Mouse (Mus musculus): ENCODE measurements around the gene Sec11a. TPM values are rescaled to one million over a fixed set of nuclear protein-coding genes. Genes with fewer than 3 reads are reported as not detected.

Sec11a gene
- polyA plus RNA-seq, 1 experiment: 47.9 TPM

- 53% methylated on average over 9 of the region's 9 CpGs for WGBS
- TF ChIP-seq CTCF (IDR thresholded peaks at IDR 0.05; ENCODE audit: control insufficient read depth, insufficient read depth, low read length) (no peak), POLR2A (IDR thresholded peaks at IDR 0.05; ENCODE audit: borderline replicate concordance, control insufficient read depth, low read depth, low read length) (no peak)
- Histone ChIP-seq H3K4me3 (replicated peaks; ENCODE audit: control insufficient read depth, low read depth, low read length) (no peak overlapping the region), H3K27ac (ENCODE audit: control insufficient read depth, insufficient read depth, low read depth, low read length, poor library complexity) (peak overlapping the region; percentile 59; the same call in 1 of the 2 replicates), H3K4me1 (ENCODE audit: control insufficient read depth, insufficient read depth, low read length) (peaks cover 4% of the 10 kb centered on the region)
Measured at GRCm38 (mm10) chr7:80889021-80889511, 58.5 kb downstream of the Sec11a start.

GRCm38 (mm10) chr7:80888595-80888994 is 59.0 kb downstream of the Sec11a start:
- WGBS: 89% methylated on average over 7 of the region's 7 CpGs
- H3K4me3 ChIP-seq (replicated peaks; ENCODE audit: control insufficient read depth, low read depth, low read length): no peak overlapping the region
- no peak for TF ChIP-seq CTCF (IDR thresholded peaks at IDR 0.05; ENCODE audit: control insufficient read depth, insufficient read depth, low read length)
- TF ChIP-seq POLR2A (IDR thresholded peaks at IDR 0.05; ENCODE audit: borderline replicate concordance, control insufficient read depth, low read depth, low read length): no peak
- no peak overlapping the region for H3K27ac ChIP-seq (ENCODE audit: control insufficient read depth, insufficient read depth, low read depth, low read length, poor library complexity)
- peaks cover 4% of the 10 kb centered on the region for H3K4me1 ChIP-seq (ENCODE audit: control insufficient read depth, insufficient read depth, low read length)

- Histone ChIP-seq H3K4me1 (ENCODE audit: control insufficient read depth, insufficient read depth, low read length) (peaks cover 4% of the 10 kb centered on the region), H3K4me3 (replicated peaks; ENCODE audit: control insufficient read depth, low read depth, low read length) (no peak overlapping the region), H3K27ac (ENCODE audit: control insufficient read depth, insufficient read depth, low read depth, low read length, poor library complexity) (no peak overlapping the region)
- TF ChIP-seq CTCF (IDR thresholded peaks at IDR 0.05; ENCODE audit: control insufficient read depth, insufficient read depth, low read length): peak; percentile 30; the same call in 1 of the 2 replicates
- no peak for TF ChIP-seq POLR2A (IDR thresholded peaks at IDR 0.05; ENCODE audit: borderline replicate concordance, control insufficient read depth, low read depth, low read length)
- 15% methylated on average over 1 of the region's 1 CpGs for WGBS
Measured at GRCm38 (mm10) chr7:80885666-80886065, 61.9 kb downstream of the Sec11a start.

- 2% methylated on average over 14 of the region's 14 CpGs for WGBS
- Histone ChIP-seq H3K4me1 (ENCODE audit: control insufficient read depth, insufficient read depth, low read length) (no peaks in the 10 kb centered on the region), H3K4me3 (replicated peaks; ENCODE audit: control insufficient read depth, low read depth, low read length) (peak overlapping the region; percentile 46), H3K27ac (ENCODE audit: control insufficient read depth, insufficient read depth, low read depth, low read length, poor library complexity) (peak overlapping the region; percentile 12; the same call in 1 of the 2 replicates)
- TF ChIP-seq CTCF (IDR thresholded peaks at IDR 0.05; ENCODE audit: control insufficient read depth, insufficient read depth, low read length) (peak; percentile 55; the same call in 1 of the 2 replicates), POLR2A (IDR thresholded peaks at IDR 0.05; ENCODE audit: borderline replicate concordance, control insufficient read depth, low read depth, low read length) (0 out of 2 replicates have a peak, but pooled peaks have one; percentile 27)
Measured at GRCm38 (mm10) chr7:80882830-80883505, 64.6 kb downstream of the Sec11a start.

GRCm38 (mm10) chr7:80875727-80876126 is 71.9 kb downstream of the Sec11a start:
- no peaks in the 10 kb centered on the region; the same call in 1 of the 2 replicates for H3K4me1 ChIP-seq (ENCODE audit: control insufficient read depth, insufficient read depth, low read length)
- peak overlapping the region; percentile 41; the same call in 1 of the 2 replicates for H3K27ac ChIP-seq (ENCODE audit: control insufficient read depth, insufficient read depth, low read depth, low read length, poor library complexity)
- TF ChIP-seq CTCF (IDR thresholded peaks at IDR 0.05; ENCODE audit: control insufficient read depth, insufficient read depth, low read length): no peak
- no peak for TF ChIP-seq POLR2A (IDR thresholded peaks at IDR 0.05; ENCODE audit: borderline replicate concordance, control insufficient read depth, low read depth, low read length)
- 89% methylated on average over 37 of the region's 37 CpGs for WGBS
- no peak overlapping the region for H3K4me3 ChIP-seq (replicated peaks; ENCODE audit: control insufficient read depth, low read depth, low read length)

- 90% methylated on average over 2 of the region's 2 CpGs for WGBS
Measured at GRCm38 (mm10) chr7:80873631-80874030, 73.9 kb downstream of the Sec11a start.

GRCm38 (mm10) chr7:80873038-80873437 is 74.5 kb downstream of the Sec11a start:
- H3K4me1 ChIP-seq (ENCODE audit: control insufficient read depth, insufficient read depth, low read length): no peaks in the 10 kb centered on the region; the same call in 1 of the 2 replicates

More at GRCm38 (mm10) chr7:80873631-80874030, 73.9 kb downstream of the Sec11a start:
- no peak overlapping the region for H3K27ac ChIP-seq (ENCODE audit: control insufficient read depth, insufficient read depth, low read depth, low read length, poor library complexity)
- TF ChIP-seq POLR2A (IDR thresholded peaks at IDR 0.05; ENCODE audit: borderline replicate concordance, control insufficient read depth, low read depth, low read length) (no peak), CTCF (IDR thresholded peaks at IDR 0.05; ENCODE audit: control insufficient read depth, insufficient read depth, low read length) (no peak)
- no peaks in the 10 kb centered on the region; the same call in 1 of the 2 replicates for H3K4me1 ChIP-seq (ENCODE audit: control insufficient read depth, insufficient read depth, low read length)
- no peak overlapping the region for H3K4me3 ChIP-seq (replicated peaks; ENCODE audit: control insufficient read depth, low read depth, low read length)

GRCm38 (mm10) chr7:80868686-80869085 is 78.9 kb downstream of the Sec11a start:
- Histone ChIP-seq H3K27ac (ENCODE audit: control insufficient read depth, insufficient read depth, low read depth, low read length, poor library complexity) (no peak overlapping the region), H3K4me3 (replicated peaks; ENCODE audit: control insufficient read depth, low read depth, low read length) (no peak overlapping the region), H3K4me1 (ENCODE audit: control insufficient read depth, insufficient read depth, low read length) (peaks cover 5% of the 10 kb centered on the region; the same call in 1 of the 2 replicates)
- TF ChIP-seq POLR2A (IDR thresholded peaks at IDR 0.05; ENCODE audit: borderline replicate concordance, control insufficient read depth, low read depth, low read length): no peak
- TF ChIP-seq CTCF (IDR thresholded peaks at IDR 0.05; ENCODE audit: control insufficient read depth, insufficient read depth, low read length): no peak
- WGBS: 72% methylated on average over 2 of the region's 2 CpGs

More at GRCm38 (mm10) chr7:80873038-80873437, 74.5 kb downstream of the Sec11a start:
- Histone ChIP-seq H3K4me3 (replicated peaks; ENCODE audit: control insufficient read depth, low read depth, low read length) (no peak overlapping the region), H3K27ac (ENCODE audit: control insufficient read depth, insufficient read depth, low read depth, low read length, poor library complexity) (no peak overlapping the region)
- no peak for TF ChIP-seq CTCF (IDR thresholded peaks at IDR 0.05; ENCODE audit: control insufficient read depth, insufficient read depth, low read length)
- TF ChIP-seq POLR2A (IDR thresholded peaks at IDR 0.05; ENCODE audit: borderline replicate concordance, control insufficient read depth, low read depth, low read length): no peak
- 52% methylated on average over 5 of the region's 5 CpGs for WGBS
